Mouse (Mus musculus): ENCODE measurements around the gene Olfr1019. TPM values are rescaled to one million over a fixed set of nuclear protein-coding genes. Genes with fewer than 3 reads are reported as not detected.

The Olfr1019 gene
- polyA plus RNA-seq, 1 experiment from 2014 or later, result not detected

Other genes starting within 250 kb of the Olfr1019 start
- not detected in 2 replicates for gene Olfr1000, start 233.6 kb downstream of the Olfr1019 start, polyA plus RNA-seq (2014; fragmentation: Nextera tagmentation; extraction: Ambion mirVana)
- not detected in 2 replicates for gene Olfr1002, start 194.8 kb downstream of the Olfr1019 start, polyA plus RNA-seq (2014; fragmentation: Nextera tagmentation; extraction: Ambion mirVana)
- gene Olfr154, start 181.0 kb downstream of the Olfr1019 start, polyA plus RNA-seq (2014; fragmentation: Nextera tagmentation; extraction: Ambion mirVana), result not detected in 2 replicates
- not detected in 2 replicates for gene Olfr1006, start 166.7 kb downstream of the Olfr1019 start, polyA plus RNA-seq (2014; fragmentation: Nextera tagmentation; extraction: Ambion mirVana)
- gene Olfr1008, start 156.1 kb downstream of the Olfr1019 start, polyA plus RNA-seq (2014; fragmentation: Nextera tagmentation; extraction: Ambion mirVana), result not detected in 2 replicates
- gene Olfr1009, start 130.1 kb downstream of the Olfr1019 start, polyA plus RNA-seq (2014; fragmentation: Nextera tagmentation; extraction: Ambion mirVana), result not detected in 2 replicates
- gene Olfr1012, start 82.7 kb downstream of the Olfr1019 start, polyA plus RNA-seq (2014; fragmentation: Nextera tagmentation; extraction: Ambion mirVana), result not detected in 2 replicates
- gene Olfr1013, start 78.4 kb downstream of the Olfr1019 start, polyA plus RNA-seq (2014; fragmentation: Nextera tagmentation; extraction: Ambion mirVana), result not detected in 2 replicates
- gene Olfr1014, start 72.8 kb downstream of the Olfr1019 start, polyA plus RNA-seq (2014; fragmentation: Nextera tagmentation; extraction: Ambion mirVana), result not detected in 2 replicates
- gene Olfr1015, start 63.5 kb downstream of the Olfr1019 start, polyA plus RNA-seq (2014; fragmentation: Nextera tagmentation; extraction: Ambion mirVana), result not detected in 2 replicates
- not detected in 2 replicates for gene Olfr1016, start 42.9 kb downstream of the Olfr1019 start, polyA plus RNA-seq (2014; fragmentation: Nextera tagmentation; extraction: Ambion mirVana)
- not detected in 2 replicates for gene Olfr1018, start 27.0 kb downstream of the Olfr1019 start, polyA plus RNA-seq (2014; fragmentation: Nextera tagmentation; extraction: Ambion mirVana)
- gene Olfr1020, start 1.5 kb upstream of the Olfr1019 start, polyA plus RNA-seq (2014; fragmentation: Nextera tagmentation; extraction: Ambion mirVana), result not detected in 2 replicates
- not detected in 2 replicates for gene Olfr1022, start 23.1 kb upstream of the Olfr1019 start, polyA plus RNA-seq (2014; fragmentation: Nextera tagmentation; extraction: Ambion mirVana)
- not detected in 2 replicates for gene Olfr1023, start 40.2 kb upstream of the Olfr1019 start, polyA plus RNA-seq (2014; fragmentation: Nextera tagmentation; extraction: Ambion mirVana)
- gene Olfr1024, start 59.6 kb upstream of the Olfr1019 start, polyA plus RNA-seq (2014; fragmentation: Nextera tagmentation; extraction: Ambion mirVana), result not detected in 2 replicates
- gene Olfr1025-ps1, start 69.7 kb upstream of the Olfr1019 start, polyA plus RNA-seq (2014; fragmentation: Nextera tagmentation; extraction: Ambion mirVana), result not detected in 2 replicates
- not detected in 2 replicates for gene Olfr1026, start 76.1 kb upstream of the Olfr1019 start, polyA plus RNA-seq (2014; fragmentation: Nextera tagmentation; extraction: Ambion mirVana)
- not detected in 2 replicates for gene Olfr1028, start 105.0 kb upstream of the Olfr1019 start, polyA plus RNA-seq (2014; fragmentation: Nextera tagmentation; extraction: Ambion mirVana)
- gene Olfr1029, start 128.4 kb upstream of the Olfr1019 start, polyA plus RNA-seq (2014; fragmentation: Nextera tagmentation; extraction: Ambion mirVana), result not detected in 2 replicates
- not detected in 2 replicates for gene Olfr1030, start 133.8 kb upstream of the Olfr1019 start, polyA plus RNA-seq (2014; fragmentation: Nextera tagmentation; extraction: Ambion mirVana)
- gene Olfr1031, start 144.8 kb upstream of the Olfr1019 start, polyA plus RNA-seq (2014; fragmentation: Nextera tagmentation; extraction: Ambion mirVana), result not detected in 2 replicates
- gene Olfr1032, start 160.1 kb upstream of the Olfr1019 start, polyA plus RNA-seq (2014; fragmentation: Nextera tagmentation; extraction: Ambion mirVana), result not detected in 2 replicates
- not detected in 2 replicates for gene Olfr1033, start 175.2 kb upstream of the Olfr1019 start, polyA plus RNA-seq (2014; fragmentation: Nextera tagmentation; extraction: Ambion mirVana)
- gene Olfr1034, start 200.4 kb upstream of the Olfr1019 start, polyA plus RNA-seq (2014; fragmentation: Nextera tagmentation; extraction: Ambion mirVana), result not detected in 2 replicates
- not detected in 2 replicates for gene Olfr1036, start 228.5 kb upstream of the Olfr1019 start, polyA plus RNA-seq (2014; fragmentation: Nextera tagmentation; extraction: Ambion mirVana)
- not detected in 2 replicates for gene Olfr1037, start 241.9 kb upstream of the Olfr1019 start, polyA plus RNA-seq (2014; fragmentation: Nextera tagmentation; extraction: Ambion mirVana)